Mouse (Mus musculus) lung, embryonic 14.5 days (tissue): ENCODE measurements around the gene Astn2. TPM values are rescaled to one million over a fixed set of nuclear protein-coding genes. Genes with fewer than 3 reads are reported as not detected.

Source experiments
- ATAC-seq: fragments of 200-750 bp; cut with Nextera tagmentation; 2 replicates; pipeline ENCODE4 v1.8.0; 2017; ENCODE audit warnings: mild to moderate bottlenecking, moderate TSS enrichment, moderate library complexity; ENCODE audit not compliant: insufficient read depth
- DNase-seq: peaks from one replicate; pipeline ENCODE4 v3.0.0-alpha.2; 2015
- H3K27ac ChIP-seq: fragments of 300-500 bp; sonication (generic); 2 replicates; pipeline ENCODE4 v1.5.1; 2014; ENCODE audit warnings: low read depth, mild to moderate bottlenecking, moderate library complexity
- H3K27me3 ChIP-seq: fragments of 300-500 bp; sonication (generic); 2 replicates; pipeline ENCODE4 v1.6.1; 2014; ENCODE audit warnings: low read length, control low read depth; ENCODE audit not compliant: insufficient read depth
- H3K36me3 ChIP-seq: fragments of 300-500 bp; sonication (generic); 2 replicates; pipeline ENCODE4 v1.6.1; 2014; ENCODE audit warnings: control low read depth; ENCODE audit not compliant: insufficient read depth
- H3K4me1 ChIP-seq: fragments of 300-500 bp; sonication (generic); 2 replicates; pipeline ENCODE4 v1.6.1; 2014; ENCODE audit warnings: antibody characterized with exemption, control low read depth; ENCODE audit not compliant: insufficient read depth
- H3K4me2 ChIP-seq: fragments of 300-500 bp; sonication (generic); 2 replicates; pipeline ENCODE4 v1.6.1; 2014; ENCODE audit warnings: mild to moderate bottlenecking
- H3K4me3 ChIP-seq: fragments of 300-500 bp; sonication (generic); 2 replicates; pipeline ENCODE4 v1.5.1; 2014; ENCODE audit warnings: low read depth, low read length
- H3K9ac ChIP-seq: fragments of 300-500 bp; sonication (generic); 2 replicates; pipeline ENCODE4 v1.6.1; 2014
- H3K9me3 ChIP-seq: fragments of 300-500 bp; sonication (generic); 2 replicates; pipeline ENCODE4 v1.6.1; 2016; ENCODE audit warnings: low read depth, low read length, control low read depth
- CTCF ChIP-seq: IDR thresholded peaks from 2 replicates; pipeline ENCODE4 v1.5.1; 2016; ENCODE audit warnings: antibody characterized with exemption, low read depth
- WGBS: fragments of 180-500 bp; shearing (Covaris S2); extraction: QIAGEN DNeasy Blood & Tissue Kit; methylation state at CpG from one replicate; pipeline ENCODE4 v1.1.7; 2014; 5-methylcytosine and 5-hydroxymethylcytosine counted together
- polyA plus RNA-seq: library from polyadenylated mRNA; unstranded; fragments of >200 nt; fragmentation: Nextera tagmentation; extraction: Ambion mirVana; gene quantifications from 2 replicates; pipeline ENCODE4 v1.2.1, GENCODE M21; 2014

Gene Astn2
- polyA plus RNA-seq, 1 experiment from 2014 or later, result 1.1 TPM

DNA sequence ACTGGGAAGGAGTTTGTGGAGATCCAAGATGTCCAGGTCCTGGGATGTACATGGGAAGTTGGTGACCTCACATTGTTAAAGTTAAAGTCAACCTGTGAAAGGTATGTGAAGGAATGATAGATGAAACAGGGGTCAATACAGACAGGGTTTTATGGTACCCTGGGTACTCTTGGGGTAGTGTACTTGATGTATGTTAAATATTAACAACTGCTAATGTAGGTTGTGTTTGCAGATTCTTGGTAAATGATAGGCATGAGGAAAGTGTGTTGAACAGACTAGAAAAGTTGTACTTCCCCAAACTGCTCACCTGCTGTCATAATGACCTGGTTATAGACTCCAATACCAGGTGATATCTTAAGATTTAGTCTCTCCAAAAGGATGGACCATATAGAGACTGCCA is 539.9 kb downstream of the Astn2 start:
- H3K27me3 ChIP-seq, result no peaks in the 10 kb centered on the region
- no peak for TF ChIP-seq CTCF

GRCm38 (mm10) chr4:65843191-65843590 is 561.2 kb downstream of the Astn2 start:
- ATAC-seq (no peak), DNase-seq (no peak)
- no peak overlapping the region for H3K4me3 ChIP-seq
- TF ChIP-seq CTCF, result no peak
- no peaks in the 10 kb centered on the region for H3K36me3 ChIP-seq
- no peaks in the 10 kb centered on the region for H3K27me3 ChIP-seq
- no peak overlapping the region for H3K4me2 ChIP-seq
- no peaks in the 10 kb centered on the region for H3K9me3 ChIP-seq
- WGBS, result 48% methylated on average over 2 of the region's 2 CpGs
- no peak overlapping the region for H3K27ac ChIP-seq
- no peak overlapping the region for H3K9ac ChIP-seq
- H3K4me1 ChIP-seq, result no peaks in the 10 kb centered on the region

More for the DNA sequence above, 539.9 kb downstream of the Astn2 start:
- no peaks in the 10 kb centered on the region for H3K9me3 ChIP-seq
- no peaks in the 10 kb centered on the region for H3K36me3 ChIP-seq
- DNase-seq (no peak), ATAC-seq (no peak)
- H3K4me1 ChIP-seq, result no peaks in the 10 kb centered on the region
- no peak overlapping the region for H3K4me3 ChIP-seq
- H3K4me2 ChIP-seq, result no peak overlapping the region
- H3K9ac ChIP-seq, result no peak overlapping the region
- no peak overlapping the region for H3K27ac ChIP-seq

- Histone ChIP-seq H3K9me3 (no peaks in the 10 kb centered on the region), H3K27ac (no peak overlapping the region), H3K36me3 (no peaks in the 10 kb centered on the region), H3K4me1 (no peaks in the 10 kb centered on the region), H3K27me3 (no peaks in the 10 kb centered on the region), H3K4me2 (no peak overlapping the region), H3K9ac (no peak overlapping the region), H3K4me3 (no peak overlapping the region)
- no peak for DNase-seq
- WGBS, result 71% methylated on average over 9 of the region's 9 CpGs
- ATAC-seq, result no peak
- TF ChIP-seq CTCF, result no peak
Measured at GRCm38 (mm10) chr4:65839550-65840000, 564.8 kb downstream of the Astn2 start.

DNA sequence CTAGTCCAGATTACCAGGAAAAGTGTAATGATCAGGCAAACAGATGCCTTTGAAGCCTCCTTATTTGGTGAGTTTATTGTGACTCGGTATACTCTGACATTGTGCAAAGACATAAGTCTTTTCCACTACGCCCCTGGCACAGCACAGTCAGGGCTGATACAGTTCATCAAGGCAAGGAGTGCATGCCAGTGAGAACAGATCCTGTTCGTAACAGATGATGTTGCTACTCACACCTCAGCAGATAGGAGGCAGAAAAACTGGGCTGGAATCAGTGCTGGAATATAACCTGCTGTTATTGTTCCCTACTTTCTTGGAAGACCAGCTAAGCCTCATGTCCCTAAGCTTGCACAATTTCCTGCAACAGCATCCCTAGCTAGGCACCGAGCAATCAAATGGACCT is 565.6 kb downstream of the Astn2 start:
- Histone ChIP-seq H3K36me3 (no peaks in the 10 kb centered on the region), H3K4me1 (no peaks in the 10 kb centered on the region), H3K9me3 (no peaks in the 10 kb centered on the region), H3K4me2 (no peak overlapping the region), H3K9ac (no peak overlapping the region), H3K4me3 (no peak overlapping the region), H3K27me3 (no peaks in the 10 kb centered on the region), H3K27ac (no peak overlapping the region)
- no peak for ATAC-seq
- TF ChIP-seq CTCF, result no peak
- no peak for DNase-seq
- WGBS, result 75% methylated on average over 4 of the region's 4 CpGs

GRCm38 (mm10) chr4:65832971-65833370 is 571.4 kb downstream of the Astn2 start:
- H3K4me1 ChIP-seq, result no peaks in the 10 kb centered on the region
- H3K27me3 ChIP-seq, result no peaks in the 10 kb centered on the region
- no peak for ATAC-seq
- H3K9ac ChIP-seq, result no peak overlapping the region
- H3K4me3 ChIP-seq, result no peak overlapping the region
- no peak for TF ChIP-seq CTCF
- no peak overlapping the region for H3K4me2 ChIP-seq
- H3K9me3 ChIP-seq, result no peaks in the 10 kb centered on the region
- no peaks in the 10 kb centered on the region for H3K36me3 ChIP-seq
- DNase-seq, result no peak
- no peak overlapping the region for H3K27ac ChIP-seq
- WGBS, result 79% methylated on average over 1 of the region's 1 CpGs

DNA sequence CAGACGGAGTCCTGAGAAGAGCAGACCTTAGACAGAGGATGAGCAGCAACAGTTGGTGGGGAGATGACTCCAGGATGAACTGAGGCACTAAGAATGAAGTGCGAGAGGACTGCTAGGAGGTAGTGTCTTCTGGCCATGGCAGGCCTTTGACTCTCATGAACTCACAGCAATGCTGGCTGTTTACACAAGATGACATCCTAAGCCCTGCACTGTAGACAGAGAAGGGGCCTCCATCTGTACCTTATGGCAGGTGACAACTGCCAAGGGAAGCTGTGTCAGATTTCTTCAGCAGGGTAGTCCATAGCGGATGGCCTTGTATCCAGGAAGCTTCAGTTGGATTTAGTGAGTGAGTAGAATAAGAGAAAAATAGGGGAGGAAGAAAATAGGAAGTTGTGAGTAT is 572.5 kb downstream of the Astn2 start:
- Histone ChIP-seq H3K4me2 (no peak overlapping the region), H3K36me3 (no peaks in the 10 kb centered on the region), H3K27me3 (no peaks in the 10 kb centered on the region), H3K9ac (no peak overlapping the region), H3K9me3 (no peaks in the 10 kb centered on the region), H3K4me1 (no peaks in the 10 kb centered on the region), H3K27ac (no peak overlapping the region), H3K4me3 (no peak overlapping the region)
- ATAC-seq, result no peak
- no peak for DNase-seq
- TF ChIP-seq CTCF, result no peak
- WGBS, result 70% methylated on average over 3 of the region's 3 CpGs

GRCm38 (mm10) chr4:65830495-65830894 is 573.9 kb downstream of the Astn2 start:
- no peaks in the 10 kb centered on the region for H3K4me1 ChIP-seq
- DNase-seq (no peak), ATAC-seq (no peak)
- no peaks in the 10 kb centered on the region for H3K27me3 ChIP-seq
- H3K9ac ChIP-seq, result no peak overlapping the region
- no peaks in the 10 kb centered on the region for H3K9me3 ChIP-seq
- TF ChIP-seq CTCF, result no peak
- H3K4me2 ChIP-seq, result no peak overlapping the region
- no peak overlapping the region for H3K27ac ChIP-seq
- H3K4me3 ChIP-seq, result no peak overlapping the region
- no peaks in the 10 kb centered on the region for H3K36me3 ChIP-seq
- 9% methylated on average over 3 of the region's 3 CpGs for WGBS

- Histone ChIP-seq H3K27me3 (no peaks in the 10 kb centered on the region), H3K9me3 (no peaks in the 10 kb centered on the region)
Measured at GRCm38 (mm10) chr4:65821070-65821469, 583.3 kb downstream of the Astn2 start.

More at GRCm38 (mm10) chr4:65821070-65821469, 583.3 kb downstream of the Astn2 start:
- no peak for ATAC-seq
- 49% methylated on average over 2 of the region's 2 CpGs for WGBS
- peak; percentile 10 for DNase-seq
- no peak for TF ChIP-seq CTCF
- Histone ChIP-seq H3K4me3 (no peak overlapping the region), H3K9ac (no peak overlapping the region), H3K36me3 (no peaks in the 10 kb centered on the region), H3K27ac (no peak overlapping the region), H3K4me1 (no peaks in the 10 kb centered on the region), H3K4me2 (no peak overlapping the region)
